Mouse (Mus musculus): ENCODE results near the gene Ssc5d. TPM values are rescaled to one million over a fixed set of nuclear protein-coding genes. Genes with fewer than 3 reads are reported as not detected.

The Ssc5d gene
- 4.7 TPM for polyA plus RNA-seq (2014; fragmentation: Illumina TruSeq; extraction: RNeasy Lipid Tissue Mini Kit (QIAGEN cat#74804); ENCODE audit: low read depth, low replicate concordance)

DNA sequence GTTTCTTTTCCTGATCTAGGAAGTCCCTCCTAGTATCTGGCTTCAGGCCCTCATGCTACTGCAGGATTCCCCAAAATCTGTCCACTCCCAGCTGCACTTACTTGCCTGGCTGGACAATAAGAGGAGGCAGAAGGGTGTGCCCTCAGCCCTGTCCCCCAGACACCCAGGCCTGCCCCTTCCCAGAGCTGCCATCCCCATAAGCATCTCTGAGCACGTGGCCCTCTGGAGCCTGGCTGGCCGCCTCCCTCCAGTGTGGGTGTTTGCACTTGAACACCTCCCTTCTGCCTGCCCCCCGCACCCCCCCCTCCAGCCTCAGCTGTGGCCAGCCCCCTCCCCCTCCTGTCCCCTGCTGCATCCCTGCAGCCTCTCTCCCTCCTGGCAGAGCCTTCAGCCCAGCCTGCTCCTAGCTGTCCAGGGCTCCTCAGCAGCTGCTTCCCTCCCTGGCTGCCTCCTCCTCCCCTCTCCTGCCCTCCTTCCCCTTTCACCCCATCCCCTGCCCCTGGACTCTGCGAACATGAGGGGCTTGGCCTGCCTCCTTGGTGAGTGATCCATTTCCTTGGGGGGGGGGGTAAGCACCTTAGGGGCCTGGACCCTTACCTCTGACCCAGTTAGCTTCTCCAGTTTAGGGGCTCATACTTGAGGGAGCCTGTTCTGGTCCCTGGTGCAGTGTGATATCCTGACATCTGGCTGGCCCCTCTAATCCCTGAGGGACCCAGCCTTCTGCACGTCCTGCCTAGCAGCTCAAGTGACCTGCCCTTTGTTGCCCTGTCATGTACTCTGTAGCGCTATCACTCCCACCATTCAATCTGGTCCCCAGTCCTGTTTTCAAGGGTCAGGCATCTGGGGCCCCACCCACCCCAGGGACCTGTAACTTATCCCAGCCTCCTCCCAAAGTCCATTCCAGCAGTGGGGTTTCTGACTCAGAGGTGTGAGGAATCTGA, at the start of gene Ssc5d:
Ssc5d (plus strand) TSS at position 345 of the 941 bp plus-strand sequence.

DNA sequence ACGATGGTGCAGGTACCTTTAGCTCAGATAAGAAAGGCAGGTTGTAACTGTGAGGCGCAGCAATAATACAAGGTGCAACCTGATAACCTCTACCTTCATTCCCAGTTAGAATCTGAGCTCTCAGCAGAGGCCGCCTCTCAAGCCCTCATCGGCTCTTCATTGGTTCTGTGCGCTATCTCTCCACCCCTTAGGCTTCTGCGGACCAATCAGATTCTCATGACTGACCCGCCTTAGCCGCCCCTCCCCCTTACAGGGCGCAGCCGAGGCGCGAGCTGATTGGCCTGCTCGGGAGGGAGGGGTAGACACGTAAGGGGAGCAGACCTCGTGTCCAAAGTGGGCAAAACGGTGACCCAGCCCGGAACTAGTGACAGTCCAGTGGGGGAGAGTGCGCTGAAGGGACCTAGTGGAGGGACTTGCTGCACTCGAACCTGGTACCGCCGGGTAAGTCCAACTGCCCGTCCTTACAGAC, 48.8 kb upstream of the Ssc5d start, which contains the start of gene Isoc2a:
Isoc2a (plus strand) TSS at position 401 of the 469 bp plus-strand sequence.

DNA sequence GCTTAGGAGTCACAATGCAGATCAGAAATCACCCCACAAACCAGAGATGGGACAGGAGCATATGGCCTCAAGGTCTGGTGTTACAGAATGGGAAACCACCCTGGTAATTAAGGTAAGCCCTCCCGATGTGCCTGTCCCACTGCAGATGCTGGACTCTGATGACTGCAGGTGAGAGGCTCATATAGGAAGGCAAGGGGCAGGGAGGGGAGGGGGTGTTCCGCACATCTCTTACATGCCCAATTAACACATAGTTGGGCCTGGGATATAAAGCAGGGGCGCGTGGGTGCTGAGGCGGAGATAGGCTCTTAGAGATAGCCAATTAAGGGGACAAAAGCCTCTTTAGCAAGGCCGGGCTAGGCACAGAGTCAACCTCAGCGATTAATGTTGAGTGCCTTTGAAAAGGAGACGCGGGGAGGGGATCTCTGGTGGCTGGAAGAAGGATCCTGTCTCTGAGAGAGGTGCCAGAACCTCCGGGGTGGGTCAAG, 19.1 kb upstream of the Ssc5d start, which contains the start of gene Gm36210:
Gm36210 (minus strand) TSS at position 51 of the 485 bp plus-strand sequence.

DNA sequence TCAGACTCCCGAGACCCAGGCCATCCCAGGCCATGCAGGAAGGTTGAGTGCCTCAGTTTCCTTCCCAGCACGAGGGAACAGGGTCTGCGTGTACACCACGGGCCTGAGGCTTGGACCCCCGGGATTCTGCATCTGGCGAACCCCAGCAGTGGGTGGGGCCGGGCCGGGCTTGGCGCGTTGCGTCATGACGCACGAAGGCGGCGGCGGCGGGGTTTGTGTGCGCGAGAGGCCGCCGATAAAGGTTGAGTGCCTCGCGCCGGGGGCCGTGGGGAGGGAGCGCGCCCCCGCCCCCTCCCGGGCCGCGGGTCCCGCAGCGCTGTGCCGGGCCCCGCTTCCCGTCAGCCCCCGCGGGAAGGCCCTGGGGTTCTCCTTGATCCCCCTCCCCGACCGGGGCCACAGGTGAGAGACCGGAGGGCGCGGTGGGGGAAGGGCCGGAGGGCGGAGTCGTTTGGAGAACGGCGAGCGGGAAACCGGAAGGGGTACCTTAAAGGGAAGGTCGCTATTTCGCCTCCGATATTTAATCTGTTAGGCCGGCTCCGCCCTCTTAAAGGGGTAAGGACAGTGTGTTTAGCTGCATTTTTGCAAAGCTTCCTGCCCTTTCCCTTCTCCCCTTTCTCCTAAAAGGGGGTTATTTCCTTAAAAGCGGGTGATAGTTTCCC, 10.4 kb upstream of the Ssc5d start, which contains the start of gene Zfp628:
Zfp628 (plus strand) TSS at position 211 of the 659 bp plus-strand sequence.

DNA sequence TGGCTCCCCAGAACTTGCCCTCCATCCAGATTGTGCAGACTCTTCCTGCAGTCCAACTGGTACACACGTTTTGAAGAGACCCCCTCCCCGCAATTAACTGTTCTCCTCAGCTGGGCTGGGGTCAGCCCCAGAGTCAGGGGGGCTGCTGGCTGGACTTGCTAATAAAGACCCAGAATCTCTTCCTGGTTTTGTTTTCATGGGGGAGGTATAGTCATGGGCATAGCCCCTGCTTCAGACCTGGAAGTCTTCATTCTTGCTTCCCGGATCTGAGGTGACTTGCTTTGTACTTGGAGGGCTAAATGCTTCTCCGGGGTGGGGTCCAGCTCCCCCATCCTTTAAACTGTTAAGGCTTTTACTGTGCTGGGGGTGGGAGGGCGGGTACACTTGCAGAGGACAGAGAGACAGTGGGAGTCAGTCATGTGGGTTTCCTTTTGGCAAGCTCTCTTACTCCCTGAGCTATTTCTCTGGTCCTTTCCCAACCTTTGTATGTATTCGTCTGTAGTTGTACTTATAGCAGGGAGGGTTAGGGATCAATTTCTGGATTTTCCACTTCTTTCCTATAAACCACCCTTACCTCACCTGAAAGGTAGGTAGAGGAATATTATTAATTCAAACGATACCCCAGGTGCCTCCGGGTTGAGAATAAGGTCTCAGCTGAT, 3.6 kb upstream of the Ssc5d start, which contains the start of gene Nat14:
Nat14 (plus strand) TSS at position 205 of the 659 bp plus-strand sequence.

DNA sequence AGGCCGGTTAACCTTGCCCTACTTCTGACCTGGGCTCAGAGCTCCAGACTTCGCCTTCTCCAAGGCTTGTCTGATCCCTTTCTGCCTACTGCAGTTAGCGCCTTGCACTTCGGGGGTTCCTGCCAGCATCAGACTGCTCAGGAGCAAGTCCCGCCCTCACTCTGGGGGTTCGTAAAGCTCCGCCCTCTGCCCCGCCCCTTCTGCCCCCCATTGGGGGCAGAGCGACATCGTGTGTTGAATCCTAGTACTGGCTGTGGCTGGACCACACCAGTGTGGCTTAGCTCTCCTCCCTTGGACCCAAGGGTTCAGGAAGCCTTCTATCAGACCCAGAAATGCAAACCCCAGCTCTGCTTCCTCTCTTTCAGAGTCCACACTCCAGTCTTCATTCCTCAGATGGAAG, 38.7 kb downstream of the Ssc5d start, which contains the start of gene Sbk2:
Sbk2 (minus strand) TSS at position 135 of the 400 bp plus-strand sequence.

DNA sequence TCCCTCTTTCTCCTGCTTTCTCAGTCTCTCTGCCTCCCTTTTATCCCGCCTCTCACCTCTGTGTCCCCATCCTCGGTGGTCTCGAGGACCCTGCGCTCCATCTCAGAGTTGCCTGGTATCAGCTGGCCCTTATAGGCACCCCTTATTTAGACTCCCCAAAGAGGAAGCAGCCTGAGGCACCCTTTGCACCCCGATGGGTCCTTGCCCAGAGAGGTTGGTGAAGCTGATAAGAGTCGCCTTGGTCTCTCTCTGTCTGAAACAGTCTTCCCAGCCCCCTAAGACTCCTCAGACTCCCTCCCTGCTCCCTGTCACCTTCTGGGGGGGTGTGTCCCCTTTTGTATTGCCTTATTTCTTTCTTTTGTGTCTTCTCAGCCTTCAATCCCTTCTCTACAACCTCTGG, 45.5 kb downstream of the Ssc5d start, which contains the start of gene Sbk3:
Sbk3 (minus strand) TSS at position 101 of the 400 bp plus-strand sequence.

Other genes starting within 250 kb of the Ssc5d start
- gene Hspbp1, start 240.7 kb upstream of the Ssc5d start, polyA plus RNA-seq (2014; fragmentation: Illumina TruSeq; extraction: RNeasy Lipid Tissue Mini Kit (QIAGEN cat#74804); ENCODE audit: low read depth, low replicate concordance): 37.1 TPM
- 2.1 TPM for gene Brsk1, start 235.2 kb upstream of the Ssc5d start, polyA plus RNA-seq (2014; fragmentation: Illumina TruSeq; extraction: RNeasy Lipid Tissue Mini Kit (QIAGEN cat#74804); ENCODE audit: low read depth, low replicate concordance)
- gene Tmem150b, start 200.5 kb upstream of the Ssc5d start, polyA plus RNA-seq (2014; fragmentation: Illumina TruSeq; extraction: RNeasy Lipid Tissue Mini Kit (QIAGEN cat#74804); ENCODE audit: low read depth, low replicate concordance): not detected
- 22.8 TPM for gene Kmt5c, start 185.7 kb upstream of the Ssc5d start, polyA plus RNA-seq (2014; fragmentation: Illumina TruSeq; extraction: RNeasy Lipid Tissue Mini Kit (QIAGEN cat#74804); ENCODE audit: low read depth, low replicate concordance)
- gene Cox6b2, start 172.7 kb upstream of the Ssc5d start, polyA plus RNA-seq (2014; fragmentation: Illumina TruSeq; extraction: RNeasy Lipid Tissue Mini Kit (QIAGEN cat#74804); ENCODE audit: low read depth, low replicate concordance): 10.7 TPM
- gene Fam71e2, start 154.5 kb upstream of the Ssc5d start, polyA plus RNA-seq (2014; fragmentation: Illumina TruSeq; extraction: RNeasy Lipid Tissue Mini Kit (QIAGEN cat#74804); ENCODE audit: low read depth, low replicate concordance): not detected
- not detected for gene Il11, start 142.9 kb upstream of the Ssc5d start, polyA plus RNA-seq (2014; fragmentation: Illumina TruSeq; extraction: RNeasy Lipid Tissue Mini Kit (QIAGEN cat#74804); ENCODE audit: low read depth, low replicate concordance)
- gene Tmem190, start 142.8 kb upstream of the Ssc5d start, polyA plus RNA-seq (2014; fragmentation: Illumina TruSeq; extraction: RNeasy Lipid Tissue Mini Kit (QIAGEN cat#74804); ENCODE audit: low read depth, low replicate concordance): not detected
- 6.3 TPM for gene Tmem238, start 136.1 kb upstream of the Ssc5d start, polyA plus RNA-seq (2014; fragmentation: Illumina TruSeq; extraction: RNeasy Lipid Tissue Mini Kit (QIAGEN cat#74804); ENCODE audit: low read depth, low replicate concordance)
- gene Rpl28, start 132.9 kb upstream of the Ssc5d start, polyA plus RNA-seq (2014; fragmentation: Illumina TruSeq; extraction: RNeasy Lipid Tissue Mini Kit (QIAGEN cat#74804); ENCODE audit: low read depth, low replicate concordance): 392 TPM
- gene Ube2s, start 113.2 kb upstream of the Ssc5d start, polyA plus RNA-seq (2014; fragmentation: Illumina TruSeq; extraction: RNeasy Lipid Tissue Mini Kit (QIAGEN cat#74804); ENCODE audit: low read depth, low replicate concordance): 101 TPM
- not detected for gene Shisa7, start 81.1 kb upstream of the Ssc5d start, polyA plus RNA-seq (2014; fragmentation: Illumina TruSeq; extraction: RNeasy Lipid Tissue Mini Kit (QIAGEN cat#74804); ENCODE audit: low read depth, low replicate concordance)
- gene Isoc2b, start 55.5 kb upstream of the Ssc5d start, polyA plus RNA-seq (2014; fragmentation: Illumina TruSeq; extraction: RNeasy Lipid Tissue Mini Kit (QIAGEN cat#74804); ENCODE audit: low read depth, low replicate concordance): 13.4 TPM
- gene Isoc2a, start 48.6 kb upstream of the Ssc5d start, polyA plus RNA-seq (2014; fragmentation: Illumina TruSeq; extraction: RNeasy Lipid Tissue Mini Kit (QIAGEN cat#74804); ENCODE audit: low read depth, low replicate concordance): 45.8 TPM
- gene Gm36210, start 19.3 kb upstream of the Ssc5d start, polyA plus RNA-seq (2014; fragmentation: Illumina TruSeq; extraction: RNeasy Lipid Tissue Mini Kit (QIAGEN cat#74804); ENCODE audit: low read depth, low replicate concordance): not detected
- gene Zfp628, start 10.6 kb upstream of the Ssc5d start, polyA plus RNA-seq (2014; fragmentation: Illumina TruSeq; extraction: RNeasy Lipid Tissue Mini Kit (QIAGEN cat#74804); ENCODE audit: low read depth, low replicate concordance): 4.9 TPM
- gene Nat14, start 3.8 kb upstream of the Ssc5d start, polyA plus RNA-seq (2014; fragmentation: Illumina TruSeq; extraction: RNeasy Lipid Tissue Mini Kit (QIAGEN cat#74804); ENCODE audit: low read depth, low replicate concordance): 4.8 TPM
- gene Sbk2, start 38.6 kb downstream of the Ssc5d start, polyA plus RNA-seq (2014; fragmentation: Illumina TruSeq; extraction: RNeasy Lipid Tissue Mini Kit (QIAGEN cat#74804); ENCODE audit: low read depth, low replicate concordance): 56.6 TPM
- gene Sbk3, start 45.4 kb downstream of the Ssc5d start, polyA plus RNA-seq (2014; fragmentation: Illumina TruSeq; extraction: RNeasy Lipid Tissue Mini Kit (QIAGEN cat#74804); ENCODE audit: low read depth, low replicate concordance): 60.8 TPM
- 25.1 TPM for gene Zfp579, start 70.4 kb downstream of the Ssc5d start, polyA plus RNA-seq (2014; fragmentation: Illumina TruSeq; extraction: RNeasy Lipid Tissue Mini Kit (QIAGEN cat#74804); ENCODE audit: low read depth, low replicate concordance)
- 14.0 TPM for gene Zfp524, start 88.6 kb downstream of the Ssc5d start, polyA plus RNA-seq (2014; fragmentation: Illumina TruSeq; extraction: RNeasy Lipid Tissue Mini Kit (QIAGEN cat#74804); ENCODE audit: low read depth, low replicate concordance)
- gene Fiz1, start 88.9 kb downstream of the Ssc5d start, polyA plus RNA-seq (2014; fragmentation: Illumina TruSeq; extraction: RNeasy Lipid Tissue Mini Kit (QIAGEN cat#74804); ENCODE audit: low read depth, low replicate concordance): 17.3 TPM
- not detected for gene Gm44973, start 89.7 kb downstream of the Ssc5d start, polyA plus RNA-seq (2014; fragmentation: Illumina TruSeq; extraction: RNeasy Lipid Tissue Mini Kit (QIAGEN cat#74804); ENCODE audit: low read depth, low replicate concordance)
- 11.4 TPM for gene Zfp865, start 94.6 kb downstream of the Ssc5d start, polyA plus RNA-seq (2014; fragmentation: Illumina TruSeq; extraction: RNeasy Lipid Tissue Mini Kit (QIAGEN cat#74804); ENCODE audit: low read depth, low replicate concordance)
- not detected for gene Ccdc106, start 94.8 kb downstream of the Ssc5d start, polyA plus RNA-seq (2014; fragmentation: Illumina TruSeq; extraction: RNeasy Lipid Tissue Mini Kit (QIAGEN cat#74804); ENCODE audit: low read depth, low replicate concordance)
- not detected for gene 4632433K11Rik, start 108.3 kb downstream of the Ssc5d start, polyA plus RNA-seq (2014; fragmentation: Illumina TruSeq; extraction: RNeasy Lipid Tissue Mini Kit (QIAGEN cat#74804); ENCODE audit: low read depth, low replicate concordance)
- 8.3 TPM for gene Zfp784, start 112.7 kb downstream of the Ssc5d start, polyA plus RNA-seq (2014; fragmentation: Illumina TruSeq; extraction: RNeasy Lipid Tissue Mini Kit (QIAGEN cat#74804); ENCODE audit: low read depth, low replicate concordance)
- 3.2 TPM for gene Zfp580, start 125.8 kb downstream of the Ssc5d start, polyA plus RNA-seq (2014; fragmentation: Illumina TruSeq; extraction: RNeasy Lipid Tissue Mini Kit (QIAGEN cat#74804); ENCODE audit: low read depth, low replicate concordance)
- gene U2af2, start 136.4 kb downstream of the Ssc5d start, polyA plus RNA-seq (2014; fragmentation: Illumina TruSeq; extraction: RNeasy Lipid Tissue Mini Kit (QIAGEN cat#74804); ENCODE audit: low read depth, low replicate concordance): 85.2 TPM
- gene Epn1, start 154.4 kb downstream of the Ssc5d start, polyA plus RNA-seq (2014; fragmentation: Illumina TruSeq; extraction: RNeasy Lipid Tissue Mini Kit (QIAGEN cat#74804); ENCODE audit: low read depth, low replicate concordance): 140 TPM
- gene Rfpl4, start 191.2 kb downstream of the Ssc5d start, polyA plus RNA-seq (2014; fragmentation: Illumina TruSeq; extraction: RNeasy Lipid Tissue Mini Kit (QIAGEN cat#74804); ENCODE audit: low read depth, low replicate concordance): not detected
- gene Rasl2-9, start 200.2 kb downstream of the Ssc5d start, polyA plus RNA-seq (2014; fragmentation: Illumina TruSeq; extraction: RNeasy Lipid Tissue Mini Kit (QIAGEN cat#74804); ENCODE audit: low read depth, low replicate concordance): 7.9 TPM
- gene Vmn1r55, start 223.9 kb downstream of the Ssc5d start, polyA plus RNA-seq (2014; fragmentation: Illumina TruSeq; extraction: RNeasy Lipid Tissue Mini Kit (QIAGEN cat#74804); ENCODE audit: low read depth, low replicate concordance): not detected